Mouse (Mus musculus) brain, adult 2 months (tissue): Measurements from ENCODE around the gene Psg20.
"Not testable (repeated sequence)": the region's sequence is repeated elsewhere in the genome, so short reads cannot be mapped to it uniquely, and the experiment has no call there.

Experiments used
- DNase-seq: peaks from one replicate; pipeline ENCODE4 v3.0.0; 2011; ENCODE audit warnings: low read depth, low spot score

Gene Psg20

DNA sequence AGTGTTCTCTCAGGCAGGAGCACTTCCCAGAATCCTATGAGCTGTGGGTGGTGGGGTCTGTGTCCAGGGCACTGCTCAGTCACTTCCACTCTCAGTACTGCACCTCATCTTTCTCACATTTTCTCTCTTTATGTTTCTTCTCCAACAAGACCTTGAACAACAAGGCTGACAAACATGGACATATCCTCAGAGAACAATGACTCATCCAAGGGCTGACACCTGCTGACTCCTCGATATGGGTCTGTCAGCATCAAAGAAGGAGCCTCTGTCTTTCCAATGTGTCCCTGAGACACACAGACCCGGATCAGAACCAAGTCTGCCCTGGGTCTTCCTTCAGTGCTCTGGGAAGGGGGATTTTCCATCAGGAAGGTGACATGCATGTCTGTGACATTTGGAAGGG lies at the start of gene Psg20:
Gene Psg20, minus strand, starts transcription at position 101 of the 400 bp plus-strand sequence.
- DNase-seq = no peak

DNA sequence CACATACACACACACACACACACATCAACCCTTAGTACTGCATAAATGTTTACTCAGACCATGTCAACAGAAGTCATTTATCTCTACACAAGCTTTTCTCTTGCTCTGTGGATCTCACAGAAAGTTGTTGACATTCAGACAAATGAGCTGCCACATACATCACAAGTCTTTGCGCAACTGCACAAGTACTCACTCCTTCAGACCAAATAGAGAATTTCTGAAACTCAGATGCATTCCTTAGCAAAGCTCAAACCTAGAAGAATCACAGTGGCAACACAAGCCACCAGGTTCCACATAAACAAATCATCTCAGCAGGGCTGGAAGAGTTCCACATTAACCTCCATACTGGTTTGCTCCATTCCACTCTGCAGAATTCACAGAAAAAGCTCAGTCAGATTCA lies 48.5 kb upstream of the Psg20 start:
- no peak for DNase-seq

DNA sequence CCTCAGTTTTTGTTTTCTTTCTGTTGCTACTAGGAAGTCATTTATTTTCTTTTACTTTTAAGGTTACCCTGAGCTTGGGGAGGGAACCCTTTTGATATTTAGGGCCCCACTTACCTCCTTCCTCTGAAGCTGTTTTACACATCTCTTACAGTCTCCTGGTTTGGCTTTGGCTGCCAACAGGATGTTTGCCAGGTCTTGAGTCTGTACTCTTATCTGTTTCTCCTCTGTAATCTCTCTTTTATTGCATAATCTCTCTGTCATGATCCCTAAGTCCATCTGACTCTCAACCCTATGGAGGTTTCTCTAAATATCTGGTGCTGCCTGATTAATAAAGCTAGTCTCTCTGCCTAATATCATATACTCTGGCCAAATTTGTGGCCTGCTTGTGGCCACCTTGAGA lies 47.1 kb upstream of the Psg20 start:
- DNase-seq = no peak

DNA sequence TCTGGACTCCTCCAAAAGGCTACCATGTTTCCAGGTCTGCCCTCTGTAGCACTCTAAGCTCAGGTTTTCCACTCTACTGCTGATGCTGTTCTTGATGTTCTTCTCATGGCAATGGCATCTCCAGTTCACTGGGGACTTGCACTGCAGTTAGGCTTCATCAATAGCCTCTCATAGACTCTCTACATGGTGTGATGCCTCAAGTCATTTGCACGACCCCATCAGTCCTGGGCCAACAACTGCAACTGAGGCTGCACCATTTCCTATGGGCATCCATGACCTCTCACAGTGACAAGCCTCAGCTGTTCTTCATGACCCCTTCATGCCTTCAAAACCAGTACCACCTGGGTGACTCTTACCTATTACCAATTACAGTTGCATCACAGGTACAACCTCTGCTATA lies 42.4 kb upstream of the Psg20 start:
- no peak for DNase-seq

DNA sequence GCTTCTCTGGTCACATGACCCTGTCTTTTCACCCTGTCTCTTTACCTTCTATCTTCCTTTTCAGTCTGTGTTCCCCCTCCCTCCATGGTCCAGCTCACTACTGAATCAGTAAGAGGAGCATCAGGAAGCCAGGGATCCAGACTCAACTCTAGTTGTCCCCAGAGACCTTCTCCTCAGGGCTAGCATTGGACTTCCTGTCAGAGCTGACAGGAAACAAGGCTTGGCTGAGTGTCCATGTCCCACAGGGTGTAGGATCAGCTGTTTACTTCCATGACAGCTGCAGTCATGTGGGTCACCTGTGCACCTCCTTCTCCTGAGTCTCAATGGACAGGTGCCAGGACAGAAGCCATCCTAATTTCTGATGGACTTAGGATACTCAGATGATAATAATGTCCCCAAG lies 39.9 kb upstream of the Psg20 start:
- DNase-seq = not testable (repeated sequence)

DNA sequence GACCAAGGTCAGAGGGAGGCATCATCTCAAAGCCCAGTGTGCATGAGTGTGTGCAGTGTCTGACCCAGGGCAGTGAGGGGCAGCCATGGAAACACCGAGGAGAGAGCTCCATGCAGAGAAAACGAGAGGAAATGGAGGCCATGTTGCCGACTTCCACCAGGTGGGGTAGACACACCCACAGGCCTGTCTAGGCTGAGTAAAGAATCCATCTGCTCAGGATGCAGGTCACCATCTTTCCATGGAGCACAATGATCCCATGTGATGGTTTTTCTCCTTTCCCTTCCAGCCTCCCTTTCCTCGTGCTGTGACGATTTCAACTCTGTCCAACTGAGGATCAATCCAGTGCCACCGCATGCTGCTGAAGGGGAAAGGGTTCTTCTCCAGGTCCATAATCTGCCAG lies 38.0 kb upstream of the Psg20 start:
- DNase-seq = no peak

DNA sequence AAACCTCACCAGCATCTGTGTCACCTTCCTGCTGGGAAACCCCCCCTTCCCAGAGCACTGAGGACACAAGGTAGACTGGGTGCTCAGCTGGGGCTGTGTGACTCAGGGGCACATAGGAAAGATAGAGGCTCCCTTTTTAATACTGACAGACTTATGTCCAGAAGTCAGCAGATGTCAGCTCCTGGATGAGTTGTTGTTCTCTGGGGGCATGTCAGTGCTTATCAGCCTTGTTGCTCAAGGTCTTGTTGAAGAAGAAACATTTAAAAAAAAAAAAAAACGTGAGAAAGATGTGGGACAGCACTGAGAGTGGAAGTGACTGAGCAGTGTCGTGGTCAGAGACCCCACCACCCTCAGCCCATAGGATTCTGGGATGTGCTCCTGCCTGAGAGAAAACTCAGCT lies 31.8 kb upstream of the Psg20 start, which contains the start of gene Psg22:
Gene Psg22, plus strand, starts transcription at position 301 of the 400 bp plus-strand sequence.
- DNase-seq = no peak

DNA sequence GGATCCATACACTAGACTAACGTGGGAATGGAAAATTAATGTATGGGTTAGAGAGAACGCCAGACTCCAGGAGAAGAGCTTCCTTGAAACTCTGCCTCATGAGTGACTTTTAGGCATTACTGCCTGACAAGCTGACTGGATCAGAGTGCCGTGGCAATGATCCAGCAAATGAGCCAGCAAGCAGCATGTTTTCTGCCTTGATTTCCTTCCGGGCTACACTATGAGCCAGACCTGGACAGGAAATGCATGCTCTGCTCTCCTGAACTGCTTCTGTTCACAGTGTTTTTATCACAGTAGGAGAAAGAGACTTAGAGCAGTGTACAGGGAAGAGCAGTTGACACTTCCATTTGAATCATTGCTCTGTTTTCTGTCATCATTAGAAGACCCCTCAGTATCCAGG lies 29.6 kb upstream of the Psg20 start:
- no peak for DNase-seq

DNA sequence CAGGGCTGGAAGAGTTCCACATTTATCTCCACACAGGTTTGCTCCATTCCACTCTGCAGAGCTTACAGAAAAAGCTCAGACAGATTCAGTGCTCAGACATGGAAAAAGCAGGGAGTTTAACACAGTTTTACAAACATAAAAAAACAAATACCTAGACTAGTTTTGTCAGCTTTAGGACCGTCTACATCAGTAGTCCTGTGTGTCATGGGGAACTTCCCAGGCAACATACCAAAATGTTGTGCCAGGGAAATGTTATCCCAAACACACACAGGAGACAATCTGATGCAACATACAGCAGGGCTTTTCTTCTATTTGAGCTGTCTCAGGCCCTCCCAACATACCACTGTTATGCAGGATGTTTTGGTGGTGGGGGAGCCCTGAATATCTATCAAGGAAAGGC lies 24.9 kb upstream of the Psg20 start:
- no peak for DNase-seq

DNA sequence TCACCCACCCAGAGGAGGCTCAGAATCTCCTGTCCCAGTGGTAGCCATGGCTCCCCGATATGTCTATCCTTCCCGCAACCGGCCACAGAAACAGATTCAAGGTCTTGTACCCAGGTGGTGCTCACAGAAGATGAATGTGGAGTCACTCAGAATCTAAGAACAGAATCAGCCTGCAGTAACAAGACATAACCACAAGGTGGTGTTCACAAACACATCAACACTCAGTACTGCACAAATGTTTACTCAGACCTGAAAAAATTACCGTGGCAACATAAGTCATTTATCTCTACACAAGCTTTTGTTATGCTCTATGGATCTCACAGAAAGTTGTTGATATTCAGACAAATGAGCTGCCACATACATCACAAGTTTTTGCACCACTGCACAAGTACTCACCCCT lies 24.3 kb upstream of the Psg20 start:
- DNase-seq = not testable (repeated sequence)

DNA sequence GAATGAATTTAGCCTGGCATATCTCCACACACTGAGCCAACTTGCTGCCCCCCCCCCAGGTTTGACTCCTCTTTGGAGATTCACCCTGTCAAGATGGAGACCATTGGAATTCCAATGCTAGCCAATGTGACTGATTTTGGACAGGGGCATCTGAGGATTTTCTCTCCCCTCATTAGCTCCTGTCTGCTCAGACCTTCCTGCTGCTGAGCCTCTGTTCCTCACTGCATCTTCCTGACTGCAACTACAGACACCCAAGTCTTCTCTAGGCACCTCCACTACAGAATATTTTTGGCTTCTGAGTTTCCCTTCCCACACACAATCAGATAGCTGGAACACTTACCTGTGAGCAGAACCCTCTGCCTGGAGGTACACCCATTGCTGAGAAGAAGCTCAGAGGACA lies 399 bp downstream of the Psg20 start:
- DNase-seq = no peak

DNA sequence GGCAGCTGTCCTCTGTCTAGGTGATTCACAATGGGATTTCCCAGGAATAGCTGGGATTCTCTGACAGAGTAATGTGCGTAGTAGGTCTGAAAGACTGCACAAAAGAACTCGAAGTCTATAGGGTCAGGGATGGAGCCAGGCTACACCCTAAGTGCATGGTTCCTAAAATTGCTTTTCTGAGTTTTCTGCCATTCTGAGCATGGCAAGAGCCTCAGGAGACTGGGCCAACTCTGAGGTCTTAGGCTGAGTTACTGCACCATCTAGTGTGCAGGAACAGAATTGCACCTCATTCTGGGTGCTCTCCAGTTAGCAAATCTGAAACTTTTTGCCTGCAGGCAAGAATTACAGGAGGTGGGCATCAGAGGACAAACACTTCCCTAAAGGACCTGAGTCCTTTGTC lies 6.2 kb downstream of the Psg20 start:
- peak; percentile 66 for DNase-seq

DNA sequence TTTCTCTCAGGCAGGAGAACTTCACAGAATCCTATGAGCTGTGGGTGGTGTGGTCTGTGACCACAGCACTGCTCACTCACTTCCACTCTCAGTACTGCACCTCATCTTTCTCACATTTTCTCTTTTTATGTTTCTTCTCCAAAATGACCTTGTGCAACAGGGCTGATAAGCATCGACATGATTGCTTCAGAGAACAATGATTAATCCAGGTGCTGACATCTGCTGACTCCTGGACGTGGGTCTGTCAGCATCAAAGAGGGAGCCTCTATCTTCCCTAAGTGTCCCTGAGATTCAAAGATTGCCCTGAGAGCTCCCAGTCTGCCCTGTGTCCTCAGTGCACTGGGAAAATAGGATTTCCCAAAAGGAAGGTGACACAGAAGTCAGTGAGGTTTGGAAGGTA lies 29.4 kb downstream of the Psg20 start, which contains the start of gene Psg21:
Gene Psg21, minus strand, starts transcription at position 101 of the 400 bp plus-strand sequence.
- DNase-seq = not testable (repeated sequence)

DNA sequence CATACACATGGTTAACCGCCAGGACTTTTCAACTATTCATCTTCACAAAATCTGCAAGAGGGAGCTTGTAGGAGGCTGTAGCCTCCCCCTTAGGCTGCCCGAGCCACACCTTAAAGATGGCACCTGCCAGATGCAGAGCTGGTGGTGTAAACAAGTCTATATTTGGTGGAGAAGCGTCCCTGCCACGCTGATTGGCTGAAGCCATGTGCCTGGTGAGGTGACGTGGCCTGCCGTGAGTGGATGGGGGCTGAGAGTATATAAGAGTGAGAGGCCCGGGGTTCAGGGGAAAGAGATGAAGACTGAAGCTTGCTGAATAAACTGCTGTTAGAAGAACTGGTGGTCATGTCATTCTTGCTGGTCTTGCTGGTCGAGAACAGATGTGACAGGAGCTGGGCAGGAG lies 59.1 kb downstream of the Psg20 start:
- not testable (repeated sequence) for DNase-seq
